Mouse (Mus musculus): ENCODE measurements around the gene Alg9.

- TF ChIP-seq EP300 (optimal IDR thresholded peaks at IDR 0.05) (no peak), CTCF (IDR thresholded peaks at IDR 0.05; ENCODE audit: low read depth) (no peak)
Observed at GRCm38 (mm10) chr9:50833786-50834185, 59.0 kb downstream of the Alg9 start.
